Mouse (Mus musculus) kidney, adult 18-20 months (tissue): Measurements from ENCODE around the gene Ick.
"Not testable (repeated sequence)": the region's sequence is repeated elsewhere in the genome, so short reads cannot be mapped to it uniquely, and the experiment has no call there.

Experiments
- DNase-seq: peaks from one replicate; pipeline ENCODE4 v3.0.0; 2021

The Ick gene

DNA sequence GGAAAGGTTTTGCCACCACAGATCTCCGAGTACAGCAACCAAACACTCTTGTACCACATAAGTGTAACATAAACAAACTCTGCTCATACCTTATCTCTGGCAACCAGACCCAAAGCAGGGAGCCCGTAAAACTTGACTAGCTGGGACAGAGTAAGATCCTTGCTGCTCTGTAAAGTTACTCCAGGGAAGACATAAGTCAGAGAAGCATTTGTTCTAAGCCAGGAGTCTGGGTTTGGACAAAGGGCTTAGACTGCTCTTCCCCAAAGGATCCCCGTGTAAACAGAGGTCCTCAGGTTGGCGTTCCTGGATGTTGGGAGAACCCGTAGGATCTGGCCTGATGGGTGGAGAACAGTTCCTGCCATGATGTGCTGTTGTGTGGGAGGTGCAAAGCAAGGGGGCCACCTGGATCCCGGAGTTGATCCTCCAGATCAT lies 3.5 kb upstream of the Ick start:
- DNase-seq, result no peak

- DNase-seq, result peak; percentile 49
Measured at GRCm38 (mm10) chr9:78106821-78107220, 2.2 kb upstream of the Ick start.

DNA sequence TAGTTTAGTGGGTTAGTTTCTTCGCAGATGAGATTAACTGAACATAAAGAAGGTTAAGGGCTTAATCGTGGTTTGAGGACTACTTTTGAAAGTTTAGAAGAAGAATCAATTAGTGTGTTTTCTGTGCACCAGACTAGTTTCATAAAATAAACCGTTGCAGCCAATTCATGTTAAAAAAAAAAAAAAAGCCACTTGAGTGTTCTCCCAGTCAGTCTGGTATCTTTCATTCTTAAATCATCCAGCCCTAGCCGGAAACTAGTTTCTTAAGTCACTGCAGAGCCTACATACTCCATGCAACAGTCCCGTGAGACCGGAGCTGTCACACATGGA lies 1.4 kb upstream of the Ick start:
- DNase-seq, result no peak

DNA sequence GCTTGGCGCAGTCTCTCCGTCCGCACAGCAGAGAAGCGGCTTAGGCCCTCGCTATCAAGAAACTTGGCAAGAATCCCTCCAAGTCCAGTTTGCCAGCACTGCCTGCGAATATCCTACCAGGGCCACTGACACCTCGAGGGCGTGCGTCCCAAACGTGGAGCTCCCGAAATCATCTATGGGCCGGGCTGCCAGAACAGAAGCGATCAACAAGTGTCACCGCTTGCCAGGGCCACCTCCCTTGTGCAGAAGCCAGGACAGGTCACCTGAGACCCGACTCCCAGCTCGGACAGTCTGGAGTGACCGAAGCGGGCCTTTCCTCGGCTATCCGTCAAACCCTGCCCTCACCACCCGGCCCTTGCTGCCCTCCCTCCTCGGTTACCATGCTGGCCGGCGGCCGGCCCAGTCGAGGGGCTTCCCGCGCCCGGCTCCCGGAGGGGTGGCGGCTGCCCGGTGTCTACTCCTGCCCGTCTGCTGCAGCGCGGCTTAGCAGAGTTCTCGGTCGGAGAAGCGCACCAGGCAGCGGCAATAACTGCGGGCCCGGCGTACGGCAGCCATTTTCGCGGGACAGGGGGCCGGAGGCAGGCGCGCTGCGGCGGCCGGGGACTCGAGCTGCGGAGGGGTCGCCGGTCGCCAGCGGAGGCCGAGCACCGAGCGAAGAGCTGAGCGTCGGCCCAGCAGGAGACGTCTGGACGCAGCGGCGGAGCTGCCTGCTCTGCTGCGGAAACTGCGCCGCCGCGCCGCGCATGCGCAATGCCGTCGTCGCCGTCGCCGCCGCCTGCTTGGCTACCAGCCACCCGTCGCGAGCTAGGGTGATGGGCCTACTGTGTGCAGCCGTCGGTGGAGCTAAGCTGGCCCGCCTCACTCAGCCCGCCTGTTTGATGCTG lies 838 bp upstream of the Ick start:
- DNase-seq, result peak; percentile 84

- no peak for DNase-seq
Measured at GRCm38 (mm10) chr9:78109656-78110055, 664 bp downstream of the Ick start.

DNA sequence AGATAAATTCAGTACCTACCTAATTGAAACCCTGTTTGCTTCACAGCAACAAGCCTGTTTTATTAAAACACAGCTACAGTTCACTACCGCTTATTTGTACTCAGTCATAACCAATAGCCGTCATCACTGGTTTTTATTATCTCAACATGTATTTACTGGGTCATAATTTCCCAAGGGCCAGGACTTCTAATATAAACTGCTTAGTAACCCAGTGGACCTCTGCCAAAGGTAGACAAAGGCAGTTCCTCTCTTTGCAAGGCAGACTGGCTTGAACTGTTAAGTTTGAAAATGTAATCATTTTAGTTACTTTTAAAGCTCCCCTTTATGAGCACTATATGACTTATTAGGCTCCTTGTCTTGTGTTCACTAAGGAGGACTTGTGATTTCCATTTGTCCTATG lies 2.5 kb downstream of the Ick start:
- no peak for DNase-seq

GRCm38 (mm10) chr9:78112770-78113537 lies 4.0 kb downstream of the Ick start:
- peak; percentile 95 for DNase-seq

- DNase-seq, result no peak
Measured at GRCm38 (mm10) chr9:78113538-78113885, 4.5 kb downstream of the Ick start.

- no peak for DNase-seq
Measured at GRCm38 (mm10) chr9:78115746-78116145, 6.8 kb downstream of the Ick start.

DNA sequence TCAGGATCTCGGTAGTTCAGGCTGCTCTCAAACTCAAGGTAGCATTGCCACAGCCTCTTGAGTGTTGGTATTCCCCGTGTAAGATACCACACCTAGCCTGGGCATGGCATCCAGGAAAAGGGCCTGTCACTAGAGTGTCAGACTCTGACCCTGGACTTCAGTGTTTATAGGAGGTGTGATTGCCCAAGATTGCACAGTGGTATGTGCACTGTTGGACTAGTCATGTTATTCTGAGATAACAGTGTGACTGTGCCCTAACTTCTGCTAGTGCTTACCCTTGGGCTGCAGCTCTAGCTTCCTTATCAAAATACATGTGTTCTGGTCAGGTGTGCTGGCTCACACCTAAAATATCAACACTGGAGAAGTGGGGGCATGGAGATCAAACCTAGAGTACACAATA lies 8.7 kb downstream of the Ick start:
- no peak for DNase-seq

DNA sequence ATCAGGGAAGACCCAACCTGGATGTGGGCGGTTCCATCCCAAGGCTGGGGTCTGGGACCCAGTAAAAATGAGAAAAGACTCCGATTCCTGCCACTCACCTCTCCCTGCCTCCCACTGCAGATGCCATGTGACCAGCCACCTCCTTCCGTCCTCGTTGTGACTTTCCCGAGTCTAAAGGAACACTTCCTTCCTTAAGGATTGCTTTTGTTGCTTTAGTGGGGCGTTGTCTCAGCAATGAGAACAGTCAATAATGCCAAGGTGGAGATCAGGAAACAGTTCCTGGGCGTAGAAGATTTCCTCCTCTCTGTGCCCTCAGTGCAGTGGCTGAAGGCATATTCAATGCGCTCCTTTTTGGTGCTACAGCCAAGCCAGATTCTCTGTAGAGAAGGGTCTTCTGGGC lies 12.4 kb downstream of the Ick start:
- DNase-seq, result peak; percentile 21

- no peak for DNase-seq
Measured at GRCm38 (mm10) chr9:78121985-78122384, 13.0 kb downstream of the Ick start.

DNA sequence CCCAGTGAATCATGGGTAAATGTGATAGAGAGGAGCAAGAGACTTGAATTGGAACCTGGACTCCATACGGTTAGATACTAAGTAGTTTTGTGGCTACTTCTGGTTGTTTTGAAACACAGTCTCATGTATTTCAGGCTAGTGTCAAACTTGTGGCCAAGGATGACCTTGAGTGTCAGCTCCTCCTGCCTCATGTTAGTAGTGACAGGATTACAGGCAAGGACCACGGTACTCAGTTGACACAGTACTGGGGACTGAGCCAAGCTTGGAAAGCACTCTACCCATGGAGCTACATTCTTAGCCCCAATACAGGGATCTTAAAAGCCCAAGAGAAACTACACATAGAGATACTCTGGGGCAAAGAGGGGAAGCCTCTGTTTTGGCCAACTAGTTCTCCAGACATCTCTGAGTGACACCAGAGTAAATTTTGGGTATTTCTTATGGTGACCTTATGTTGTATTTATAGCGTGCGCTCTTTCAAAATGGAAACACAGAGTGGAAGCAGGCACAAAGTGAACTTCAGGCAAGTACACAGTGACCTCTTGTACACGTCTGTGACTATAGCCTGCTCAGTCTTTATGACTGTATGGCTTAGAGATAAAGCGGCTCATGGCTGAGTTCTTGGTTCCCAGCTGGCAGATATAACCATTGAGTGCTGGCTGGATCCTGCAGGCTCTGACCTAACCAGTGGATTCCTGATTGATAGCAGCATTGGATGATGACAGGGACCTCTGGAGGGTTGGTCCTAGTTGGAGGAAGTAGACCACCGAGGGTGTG lies 14.1 kb downstream of the Ick start:
- no peak for DNase-seq

DNA sequence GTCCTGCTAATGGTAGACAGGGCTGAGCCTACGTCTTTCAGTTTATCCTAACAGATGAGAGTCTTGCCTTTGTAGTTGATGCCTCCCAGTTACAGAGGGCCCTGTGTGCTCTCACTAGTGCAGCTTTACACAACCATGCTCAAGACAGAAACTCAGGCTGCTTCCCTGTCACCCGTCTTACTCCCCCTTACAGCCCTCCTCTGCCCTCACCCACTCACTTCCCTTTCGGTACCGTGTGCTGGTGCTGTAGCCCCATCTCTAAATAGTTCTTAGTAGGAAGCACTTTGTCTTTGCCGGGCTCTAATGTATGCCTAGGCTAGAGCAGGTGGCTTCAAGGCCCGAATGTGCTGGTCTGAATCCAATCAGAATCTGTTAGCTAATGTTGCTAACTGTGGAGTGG lies 15.3 kb downstream of the Ick start:
- DNase-seq, result no peak

DNA sequence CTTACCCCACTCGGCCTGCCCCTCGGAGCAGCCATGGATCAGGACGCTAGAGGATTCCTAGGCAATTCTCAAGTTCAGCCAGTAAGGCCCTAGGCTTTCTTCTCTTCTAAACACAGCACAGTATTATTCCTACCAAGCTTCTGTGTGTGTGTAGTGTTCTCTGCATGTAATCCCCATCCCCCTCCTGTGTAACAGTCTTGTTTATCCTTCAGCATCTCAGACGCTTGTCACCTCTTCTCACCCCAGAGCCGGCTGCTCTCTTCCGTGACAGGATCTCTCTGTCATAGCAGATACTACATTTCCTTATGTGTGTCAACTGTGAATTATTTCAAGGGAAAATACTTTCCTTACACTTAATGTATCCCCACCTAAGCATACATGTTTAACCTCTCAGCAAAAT lies 17.0 kb downstream of the Ick start:
- no peak for DNase-seq

- DNase-seq, result no peak
Measured at GRCm38 (mm10) chr9:78126643-78127042, 17.7 kb downstream of the Ick start.

DNA sequence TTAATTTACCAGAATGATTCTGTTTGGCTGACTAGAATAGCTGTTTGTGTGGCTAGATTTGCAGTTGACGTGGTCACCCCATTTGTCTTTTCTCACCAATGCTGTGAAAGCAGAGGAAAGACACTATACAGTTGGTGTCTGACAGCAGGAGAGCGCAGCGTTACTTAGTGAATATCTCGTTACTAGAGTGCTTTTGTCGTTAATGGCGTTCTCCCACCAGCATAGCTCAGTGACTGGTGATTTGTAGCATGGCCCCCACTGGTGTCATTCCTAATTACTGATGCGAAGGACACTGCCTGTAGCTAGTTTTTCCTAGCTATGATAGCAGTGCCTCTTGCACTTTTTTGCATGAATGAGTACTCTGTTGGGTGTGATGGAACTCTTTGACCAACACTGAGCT lies 26.7 kb downstream of the Ick start:
- DNase-seq, result no peak

DNA sequence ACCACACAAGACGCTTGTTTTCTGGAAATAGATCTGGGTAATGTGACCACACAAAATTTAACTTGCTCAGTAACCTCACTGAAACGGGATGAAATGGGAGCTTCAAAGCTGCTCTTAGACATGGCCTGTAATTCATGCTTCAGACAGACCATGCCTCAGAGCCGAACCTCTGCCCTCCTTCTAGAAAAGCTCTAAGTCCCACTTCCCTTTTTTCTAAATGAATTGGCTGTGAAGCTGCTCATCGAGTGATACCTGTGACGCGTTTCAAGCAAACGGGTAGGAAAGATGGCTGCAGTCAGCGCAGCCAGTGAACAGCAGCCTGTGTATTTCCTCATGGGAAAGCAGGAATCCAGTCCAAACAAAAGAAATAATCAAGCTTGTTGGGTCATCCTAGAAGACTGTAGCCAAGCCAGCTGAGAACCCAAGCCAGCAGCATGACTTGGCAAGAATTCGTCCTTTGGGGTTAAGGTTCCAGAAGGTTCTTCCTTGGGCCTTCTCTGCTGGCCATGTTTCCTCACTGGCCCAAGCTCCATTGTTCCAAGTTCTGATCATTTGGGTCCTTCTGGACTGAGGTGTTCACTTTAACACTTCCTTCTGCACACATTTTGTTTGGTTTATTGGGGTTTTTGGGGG lies 29.2 kb downstream of the Ick start:
- DNase-seq, result no peak

GRCm38 (mm10) chr9:78139463-78139862 lies 30.5 kb downstream of the Ick start:
- no peak for DNase-seq

- DNase-seq, result no peak
Measured at GRCm38 (mm10) chr9:78146099-78146498, 37.1 kb downstream of the Ick start.

DNA sequence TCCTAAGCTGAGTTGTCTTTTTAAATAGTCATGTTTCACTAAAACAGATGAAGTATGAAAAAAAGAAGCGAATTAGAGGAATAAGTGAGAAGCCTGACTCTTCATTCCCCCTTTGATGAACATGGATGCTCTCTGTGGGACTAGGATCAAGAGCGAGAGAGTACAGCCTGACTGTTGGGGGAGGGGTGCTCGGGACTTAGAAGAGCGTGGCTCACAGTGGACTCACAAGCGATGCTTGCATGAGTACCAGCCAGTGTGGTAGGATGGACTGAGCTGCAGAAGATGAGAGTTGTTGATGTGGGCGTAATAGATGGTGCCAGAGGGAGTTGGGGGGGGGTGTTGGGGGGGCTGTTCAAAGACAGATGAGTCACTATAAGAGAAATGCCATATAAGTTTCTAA lies 37.6 kb downstream of the Ick start:
- DNase-seq, result no peak

DNA sequence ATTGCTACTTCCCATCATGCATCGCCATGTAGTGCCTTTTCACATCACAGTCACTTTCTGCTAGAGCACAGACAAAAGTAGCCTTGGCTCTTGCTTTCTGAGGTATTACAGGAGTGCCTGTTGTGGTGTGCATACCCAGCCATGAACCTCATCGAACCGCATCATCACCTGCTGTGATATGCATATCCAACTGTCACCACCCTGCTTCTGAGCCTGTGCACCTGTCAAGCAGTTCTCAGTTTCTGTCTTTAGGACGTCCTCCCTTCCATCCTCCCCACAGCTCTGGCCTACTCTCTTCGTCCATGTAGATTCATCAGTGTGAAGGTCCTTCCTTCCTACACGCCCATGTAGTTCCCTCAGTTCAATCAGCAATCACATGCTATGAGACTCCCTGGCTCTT lies 39.2 kb downstream of the Ick start:
- no peak for DNase-seq

DNA sequence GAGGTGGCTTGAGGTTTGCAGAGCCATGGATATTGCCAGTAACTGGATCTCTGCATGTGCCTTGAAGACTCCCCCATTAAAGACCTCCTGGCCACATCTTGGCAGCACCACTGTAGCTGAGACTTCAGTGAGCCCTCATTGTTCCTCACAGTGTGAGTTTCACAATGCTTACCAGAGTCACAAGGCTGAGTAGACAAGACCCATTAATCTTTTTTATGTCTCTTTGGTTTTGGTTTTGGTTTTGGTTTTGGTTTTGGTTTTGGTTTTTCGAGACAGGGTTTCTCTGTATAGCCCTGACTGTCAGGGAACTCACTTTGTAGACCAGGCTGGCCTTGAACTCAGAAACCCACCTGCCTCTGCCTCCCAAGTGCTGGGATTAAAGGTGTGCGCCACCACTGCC lies 40.8 kb downstream of the Ick start:
- DNase-seq, result not testable (repeated sequence)
